Mouse (Mus musculus) gastrocnemius, adult 8-10 months (tissue): Measurements from ENCODE around the gene Degs1. TPM values are rescaled to one million over a fixed set of nuclear protein-coding genes. Genes with fewer than 3 reads are reported as not detected.
"Not testable (repeated sequence)": the region's sequence is repeated elsewhere in the genome, so short reads cannot be mapped to it uniquely, and the experiment has no call there.

Experiments used
- DNase-seq, 2 experiments: peaks; one replicate each; pipeline ENCODE4 v3.0.0; 2022; ENCODE audit warnings: low spot score in 2 of 2
- total RNA-seq, 4 experiments: library from RNA; stranded (reverse); gene quantifications; 2 replicates each; pipeline ENCODE4 v1.2.4; 2022

Degs1 gene
- total RNA-seq, result 10 to 100 TPM; 11.7 to 18.1 (median 15.7) TPM

- DNase-seq, result peak; percentile 93 to 95
These were observed at the start of gene Degs1 for GRCm38 (mm10) chr1:182282091-182283075. Gene Degs1 (minus strand): TSS chr1:182282804.

- no peak for DNase-seq
These were observed 43.3 kb upstream of the Degs1 start for GRCm38 (mm10) chr1:182325919-182326318.

GRCm38 (mm10) chr1:182324552-182324951, 41.9 kb upstream of the Degs1 start:
- no peak for DNase-seq

GRCm38 (mm10) chr1:182323139-182323538, 40.5 kb upstream of the Degs1 start:
- DNase-seq, result no peak

- DNase-seq, result no peak
These were observed 31.6 kb upstream of the Degs1 start for GRCm38 (mm10) chr1:182314201-182314600.

- no peak for DNase-seq
These were observed 30.6 kb upstream of the Degs1 start for GRCm38 (mm10) chr1:182313181-182313580.

GRCm38 (mm10) chr1:182311376-182311775, 28.8 kb upstream of the Degs1 start:
- DNase-seq, result no peak

GRCm38 (mm10) chr1:182310316-182310715, 27.7 kb upstream of the Degs1 start:
- no peak for DNase-seq

- DNase-seq, result no peak
These were observed 26.8 kb upstream of the Degs1 start for GRCm38 (mm10) chr1:182309403-182309802.

GRCm38 (mm10) chr1:182302916-182303315, 20.3 kb upstream of the Degs1 start:
- DNase-seq, result no peak

GRCm38 (mm10) chr1:182302176-182302870, 19.7 kb upstream of the Degs1 start:
- no peak for DNase-seq

- no peak for DNase-seq
These were observed 15.2 kb upstream of the Degs1 start for GRCm38 (mm10) chr1:182297821-182298220.

- DNase-seq, result no peak
These were observed 14.6 kb upstream of the Degs1 start for GRCm38 (mm10) chr1:182297246-182297645.

GRCm38 (mm10) chr1:182296816-182297215, 14.2 kb upstream of the Degs1 start:
- DNase-seq, result no peak

GRCm38 (mm10) chr1:182296141-182296540, 13.5 kb upstream of the Degs1 start:
- DNase-seq, result no peak

GRCm38 (mm10) chr1:182292291-182292690, 9.7 kb upstream of the Degs1 start:
- DNase-seq, result no peak

GRCm38 (mm10) chr1:182290741-182291140, 8.1 kb upstream of the Degs1 start:
- DNase-seq, result not testable (repeated sequence)

GRCm38 (mm10) chr1:182289781-182290180, 7.2 kb upstream of the Degs1 start:
- no peak for DNase-seq

- DNase-seq, result no peak
These were observed 6.0 kb upstream of the Degs1 start for GRCm38 (mm10) chr1:182288601-182289000.

- no peak for DNase-seq
These were observed 5.2 kb upstream of the Degs1 start for GRCm38 (mm10) chr1:182287781-182288180.

GRCm38 (mm10) chr1:182284795-182285194, 2.2 kb upstream of the Degs1 start:
- DNase-seq, result no peak

GRCm38 (mm10) chr1:182283231-182283630, 627 bp upstream of the Degs1 start:
- DNase-seq, result no peak
